Mouse (Mus musculus) forebrain, embryonic 16.5 days (tissue): ENCODE measurements around the gene Tmub1. TPM values are rescaled to one million over a fixed set of nuclear protein-coding genes. Genes with fewer than 3 reads are reported as not detected.

Experiments used
- ATAC-seq: fragments of 200-750 bp; cut with Nextera tagmentation; 2 replicates; pipeline ENCODE4 v1.8.0; 2017; ENCODE audit warnings: mild to moderate bottlenecking, moderate library complexity
- H3K27ac ChIP-seq: fragments of 300-500 bp; sonication (generic); 2 replicates; pipeline ENCODE4 v1.5.1; 2014; ENCODE audit warnings: low read length, control low read depth
- H3K27me3 ChIP-seq: fragments of 300-500 bp; sonication (generic); replicated peaks from 2 replicates; pipeline ENCODE4 v1.6.1; 2014; ENCODE audit warnings: low read length; ENCODE audit not compliant: control insufficient read depth, insufficient read depth
- H3K36me3 ChIP-seq: fragments of 300-500 bp; sonication (generic); 2 replicates; pipeline ENCODE4 v1.6.1; 2014; ENCODE audit not compliant: control insufficient read depth, insufficient read depth
- H3K4me1 ChIP-seq: fragments of 300-500 bp; sonication (generic); replicated peaks from 2 replicates; pipeline ENCODE4 v1.6.1; 2014; ENCODE audit warnings: low read length; ENCODE audit not compliant: control insufficient read depth, insufficient read depth
- H3K4me2 ChIP-seq: fragments of 300-500 bp; sonication (generic); 2 replicates; pipeline ENCODE4 v1.6.1; 2014; ENCODE audit warnings: mild to moderate bottlenecking, low read length, control low read depth
- H3K4me3 ChIP-seq: fragments of 300-500 bp; sonication (generic); replicated peaks from 2 replicates; pipeline ENCODE4 v1.5.1; 2014; ENCODE audit warnings: mild to moderate bottlenecking, low read length, control low read depth
- H3K9ac ChIP-seq: fragments of 300-500 bp; sonication (generic); replicated peaks from 2 replicates; pipeline ENCODE4 v1.6.1; 2014; ENCODE audit warnings: low read depth, low read length, control low read depth
- H3K9me3 ChIP-seq: fragments of 300-500 bp; sonication (generic); 2 replicates; pipeline ENCODE4 v1.6.1; 2016; ENCODE audit warnings: low read length; ENCODE audit not compliant: control insufficient read depth
- WGBS: fragments of 180-500 bp; shearing (Covaris S2); extraction: QIAGEN DNeasy Blood & Tissue Kit; methylation state at CpG from one replicate; pipeline ENCODE4 v1.1.7; 2014; 5-methylcytosine and 5-hydroxymethylcytosine counted together
- polyA plus RNA-seq: library from polyadenylated mRNA; unstranded; fragments of >200 nt; fragmentation: Nextera tagmentation; extraction: Ambion mirVana; gene quantifications from 2 replicates; pipeline ENCODE4 v1.2.1, GENCODE M21; 2015

The Tmub1 gene
- polyA plus RNA-seq, 1 experiment from 2014 or later: 45.4 TPM

DNA sequence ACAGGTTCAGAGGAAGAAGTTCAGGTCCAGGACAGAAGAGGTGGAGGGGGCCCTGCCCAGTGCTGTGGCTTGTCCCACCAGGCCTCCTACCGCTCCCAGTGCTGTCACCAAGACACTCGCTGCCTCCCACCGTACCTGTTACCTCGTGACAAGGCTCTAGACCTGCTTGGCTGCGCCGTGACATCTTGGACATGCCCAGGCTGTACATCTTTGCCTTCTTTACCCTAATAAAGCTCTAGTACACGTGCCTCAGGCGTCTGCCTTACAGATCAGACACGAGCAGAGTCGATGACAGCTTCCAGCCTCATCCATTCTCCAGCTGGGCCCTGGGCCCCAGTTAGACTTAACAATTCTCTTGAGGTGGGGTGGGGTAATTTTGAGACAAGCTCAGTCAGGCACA lies 30.1 kb downstream of the Tmub1 start:
- Histone ChIP-seq H3K4me3 (no peak overlapping the region), H3K9ac (no peak overlapping the region), H3K27me3 (no peaks in the 10 kb centered on the region), H3K4me1 (peaks cover 12% of the 10 kb centered on the region), H3K36me3 (peaks cover 7% of the 10 kb centered on the region), H3K4me2 (no peak overlapping the region), H3K27ac (no peak overlapping the region), H3K9me3 (no peaks in the 10 kb centered on the region)
- 88% methylated on average over 10 of the region's 10 CpGs for WGBS
- ATAC-seq: no peak

DNA sequence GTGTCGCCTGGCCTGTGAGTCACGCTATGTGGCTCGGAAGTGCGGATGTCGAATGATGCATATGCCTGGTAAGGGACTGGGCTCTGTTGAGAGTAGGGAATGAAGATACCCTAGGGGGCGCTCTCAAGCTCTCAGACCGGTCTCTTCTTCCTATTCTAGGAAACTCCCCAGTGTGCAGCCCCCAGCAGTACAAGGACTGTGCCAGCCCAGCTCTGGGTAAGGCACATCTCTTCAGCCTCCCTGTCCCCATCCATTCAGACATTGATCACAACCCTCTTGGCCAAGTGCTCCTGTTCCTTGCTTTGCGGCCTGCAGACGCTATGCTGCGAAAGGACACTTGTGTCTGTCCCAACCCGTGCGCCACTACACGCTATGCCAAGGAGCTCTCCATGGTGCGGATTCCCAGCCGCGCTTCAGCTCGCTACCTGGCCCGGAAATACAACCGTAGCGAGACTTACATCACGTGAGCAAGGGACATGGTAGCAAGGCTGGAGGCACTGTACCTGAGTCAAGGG lies 31.4 kb downstream of the Tmub1 start:
- Histone ChIP-seq H3K4me2 (peak overlapping the region; percentile 22; the same call in 1 of the 2 replicates), H3K36me3 (peaks cover 7% of the 10 kb centered on the region), H3K27me3 (no peaks in the 10 kb centered on the region), H3K4me3 (no peak overlapping the region), H3K27ac (no peak overlapping the region), H3K4me1 (peaks cover 7% of the 10 kb centered on the region), H3K9me3 (no peaks in the 10 kb centered on the region), H3K9ac (peak overlapping the region; percentile 8; the same call in 1 of the 2 replicates)
- peak; percentile 70 for ATAC-seq
- WGBS: 3% methylated on average over 21 of the region's 21 CpGs

DNA sequence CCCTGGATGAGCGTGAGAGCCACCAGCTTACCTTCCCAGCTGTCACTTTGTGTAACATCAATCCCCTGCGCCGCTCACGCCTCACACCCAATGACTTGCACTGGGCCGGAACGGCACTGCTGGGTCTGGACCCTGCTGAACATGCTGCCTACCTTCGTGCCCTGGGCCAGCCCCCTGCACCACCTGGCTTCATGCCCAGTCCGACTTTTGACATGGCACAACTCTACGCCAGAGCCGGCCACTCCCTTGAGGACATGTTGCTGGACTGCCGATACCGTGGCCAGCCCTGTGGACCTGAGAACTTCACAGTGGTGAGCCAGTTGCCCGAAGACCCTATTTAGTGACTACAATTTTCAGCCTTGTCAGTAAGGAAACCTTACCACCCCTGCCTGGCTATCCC lies 33.7 kb downstream of the Tmub1 start:
- Histone ChIP-seq H3K4me2 (no peak overlapping the region), H3K4me1 (peaks cover 7% of the 10 kb centered on the region), H3K27me3 (no peaks in the 10 kb centered on the region), H3K27ac (no peak overlapping the region), H3K4me3 (no peak overlapping the region), H3K9ac (no peak overlapping the region), H3K9me3 (no peaks in the 10 kb centered on the region), H3K36me3 (no peaks in the 10 kb centered on the region; the same call in 1 of the 2 replicates)
- 83% methylated on average over 13 of the region's 13 CpGs for WGBS
- no peak for ATAC-seq

DNA sequence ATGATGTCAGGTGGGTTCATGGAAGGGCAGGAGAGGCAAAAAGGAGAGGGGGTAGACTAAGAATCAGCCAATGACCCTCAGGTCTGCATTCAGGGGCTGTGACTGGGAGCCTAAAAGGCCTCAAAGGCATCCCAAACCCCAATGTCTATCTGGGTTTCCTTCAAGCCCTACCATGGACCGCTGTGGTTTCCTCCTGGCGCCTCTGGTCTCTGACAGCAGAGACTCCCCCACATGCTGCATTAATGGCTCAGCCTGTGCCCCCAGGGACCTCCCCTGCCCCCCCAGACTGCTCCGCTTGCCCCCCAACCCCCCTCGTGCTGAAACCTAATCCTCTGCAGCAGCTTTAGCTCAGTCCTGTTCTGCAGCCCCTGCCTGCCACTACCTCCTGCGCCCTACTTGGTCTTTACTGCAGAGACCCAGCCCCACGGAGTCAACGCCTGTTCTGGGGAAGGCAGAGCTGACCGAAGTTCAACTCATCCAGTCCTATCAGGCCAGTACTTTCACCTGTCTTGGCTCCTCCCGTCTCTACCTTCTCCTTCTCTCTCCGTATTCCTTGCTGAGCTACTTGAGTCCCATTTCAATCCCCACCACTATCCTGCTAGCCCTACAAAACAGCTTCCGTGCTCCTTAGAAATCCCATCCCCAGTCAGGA lies 34.5 kb downstream of the Tmub1 start, which contains the start of gene Asic3:
Gene Asic3, plus strand, starts transcription at position 351 of the 652 bp plus-strand sequence.
- WGBS: 53% methylated on average over 11 of the region's 11 CpGs
- Histone ChIP-seq H3K27ac (no peak within 1 kb of the TSS), H3K4me3 (no peak within 1 kb of the TSS), H3K36me3 (no peaks in the 10 kb centered on the region), H3K9ac (no peak within 1 kb of the TSS), H3K27me3 (no peaks in the 10 kb centered on the region), H3K4me2 (no peak within 1 kb of the TSS), H3K4me1 (peaks cover 7% of the 10 kb centered on the region), H3K9me3 (no peaks in the 10 kb centered on the region)
- ATAC-seq: no peak

DNA sequence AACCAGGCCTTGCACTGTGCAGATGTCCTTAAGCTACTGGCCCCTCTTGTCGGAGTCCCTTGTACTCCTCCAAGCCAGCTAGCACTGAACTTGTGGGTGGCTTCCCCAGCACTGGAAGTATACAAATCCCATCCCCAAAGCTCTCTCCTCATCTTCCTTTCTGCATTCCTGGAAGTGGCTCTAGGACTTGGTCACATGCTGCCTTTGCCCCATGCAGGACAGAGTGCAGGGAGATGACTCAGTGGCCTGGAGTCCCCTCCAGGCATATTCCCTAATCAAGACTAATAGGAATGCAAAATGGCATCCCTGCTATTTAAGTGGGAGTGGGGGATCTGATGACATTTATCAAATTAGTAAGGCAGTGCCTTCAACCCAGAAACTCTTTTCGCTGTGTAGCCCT lies 35.6 kb downstream of the Tmub1 start:
- no peaks in the 10 kb centered on the region for H3K27me3 ChIP-seq
- WGBS: 90% methylated on average over 2 of the region's 2 CpGs
- no peak for ATAC-seq

DNA sequence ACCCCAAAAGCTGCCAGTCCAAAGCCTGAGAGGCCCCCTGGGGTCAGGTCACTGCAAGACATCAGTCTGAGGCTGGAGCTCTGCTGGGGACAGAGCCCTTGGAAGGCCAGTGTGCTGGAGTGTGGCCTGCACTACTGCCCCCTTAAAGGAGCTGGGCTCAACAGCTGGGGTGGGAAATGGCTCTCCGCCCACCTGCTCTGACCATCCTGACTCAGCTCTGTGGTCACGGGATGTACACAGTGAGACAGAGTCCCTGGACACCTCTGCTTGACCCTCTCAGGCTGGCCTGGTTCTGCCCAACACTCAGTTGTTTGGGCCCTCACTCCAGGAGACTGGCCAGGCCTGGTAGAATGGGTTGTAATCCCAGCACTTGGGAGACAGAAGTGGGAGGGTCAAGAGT lies 38.2 kb downstream of the Tmub1 start:
- WGBS: 91% methylated on average over 2 of the region's 2 CpGs
- Histone ChIP-seq H3K36me3 (no peaks in the 10 kb centered on the region), H3K4me2 (no peak overlapping the region), H3K4me3 (no peak overlapping the region), H3K9me3 (no peaks in the 10 kb centered on the region), H3K4me1 (no peaks in the 10 kb centered on the region), H3K27me3 (no peaks in the 10 kb centered on the region), H3K9ac (no peak overlapping the region), H3K27ac (no peak overlapping the region)
- ATAC-seq: no peak

More for the DNA sequence above, 35.6 kb downstream of the Tmub1 start:
- Histone ChIP-seq H3K9ac (no peak overlapping the region), H3K4me2 (no peak overlapping the region), H3K4me3 (no peak overlapping the region), H3K4me1 (peaks cover 7% of the 10 kb centered on the region), H3K27ac (no peak overlapping the region), H3K36me3 (no peaks in the 10 kb centered on the region), H3K9me3 (no peaks in the 10 kb centered on the region)

DNA sequence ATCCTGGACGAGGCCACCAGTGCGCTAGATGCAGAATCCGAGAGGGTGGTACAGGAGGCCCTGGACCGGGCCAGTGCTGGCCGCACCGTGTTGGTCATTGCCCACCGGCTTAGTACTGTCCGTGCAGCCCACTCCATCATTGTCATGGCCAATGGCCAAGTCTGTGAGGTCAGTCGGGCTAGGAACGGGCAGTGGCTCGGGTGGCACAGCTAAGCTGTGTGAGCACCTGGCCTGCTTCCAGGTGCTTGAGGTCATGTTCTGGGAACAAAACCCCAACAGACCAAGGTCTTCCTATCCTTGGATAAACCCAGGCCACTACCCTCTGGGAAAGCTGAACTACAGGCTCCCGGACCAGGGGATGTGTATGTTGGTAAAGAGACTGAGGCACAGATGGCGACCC lies 39.0 kb downstream of the Tmub1 start:
- no peak overlapping the region for H3K9ac ChIP-seq
- no peaks in the 10 kb centered on the region for H3K4me1 ChIP-seq
- H3K4me3 ChIP-seq: no peak overlapping the region
- H3K9me3 ChIP-seq: no peaks in the 10 kb centered on the region
- H3K4me2 ChIP-seq: no peak overlapping the region
- ATAC-seq: no peak
- 88% methylated on average over 13 of the region's 13 CpGs for WGBS
- no peak overlapping the region for H3K27ac ChIP-seq
- no peaks in the 10 kb centered on the region for H3K27me3 ChIP-seq
- no peaks in the 10 kb centered on the region; the same call in 1 of the 2 replicates for H3K36me3 ChIP-seq

DNA sequence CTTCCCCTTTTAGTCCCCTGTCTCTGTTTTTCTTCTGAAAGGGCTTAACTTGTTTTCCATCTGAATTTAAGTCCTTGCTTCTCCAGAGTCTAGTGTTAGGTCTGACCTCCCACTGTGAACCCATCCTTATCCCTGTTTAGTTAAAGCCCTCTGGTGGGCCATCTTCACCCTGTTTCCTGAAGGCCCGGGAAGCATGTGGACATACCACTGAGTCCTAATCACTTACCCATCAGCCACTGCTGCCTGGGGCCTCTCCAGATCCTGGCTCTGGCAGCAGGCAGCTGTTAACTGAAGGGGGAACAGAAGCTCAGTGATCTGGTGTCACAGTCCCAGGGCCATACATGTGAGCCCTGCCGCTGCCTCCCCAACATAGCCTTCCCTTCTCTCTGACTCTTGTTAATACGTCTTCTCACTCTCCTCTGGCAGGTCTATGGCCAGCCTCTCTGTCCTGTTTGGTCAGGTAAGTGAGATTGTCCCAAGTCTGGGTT lies 42.2 kb downstream of the Tmub1 start:
- no peak overlapping the region for H3K9ac ChIP-seq
- H3K36me3 ChIP-seq: peaks cover 4% of the 10 kb centered on the region; the same call in 1 of the 2 replicates
- H3K27ac ChIP-seq: no peak overlapping the region
- no peaks in the 10 kb centered on the region for H3K9me3 ChIP-seq
- no peak for ATAC-seq
- H3K4me1 ChIP-seq: no peaks in the 10 kb centered on the region
- no peak overlapping the region for H3K4me3 ChIP-seq
- no peaks in the 10 kb centered on the region for H3K27me3 ChIP-seq
- WGBS: 69% methylated on average over 3 of the region's 3 CpGs
- no peak overlapping the region for H3K4me2 ChIP-seq

DNA sequence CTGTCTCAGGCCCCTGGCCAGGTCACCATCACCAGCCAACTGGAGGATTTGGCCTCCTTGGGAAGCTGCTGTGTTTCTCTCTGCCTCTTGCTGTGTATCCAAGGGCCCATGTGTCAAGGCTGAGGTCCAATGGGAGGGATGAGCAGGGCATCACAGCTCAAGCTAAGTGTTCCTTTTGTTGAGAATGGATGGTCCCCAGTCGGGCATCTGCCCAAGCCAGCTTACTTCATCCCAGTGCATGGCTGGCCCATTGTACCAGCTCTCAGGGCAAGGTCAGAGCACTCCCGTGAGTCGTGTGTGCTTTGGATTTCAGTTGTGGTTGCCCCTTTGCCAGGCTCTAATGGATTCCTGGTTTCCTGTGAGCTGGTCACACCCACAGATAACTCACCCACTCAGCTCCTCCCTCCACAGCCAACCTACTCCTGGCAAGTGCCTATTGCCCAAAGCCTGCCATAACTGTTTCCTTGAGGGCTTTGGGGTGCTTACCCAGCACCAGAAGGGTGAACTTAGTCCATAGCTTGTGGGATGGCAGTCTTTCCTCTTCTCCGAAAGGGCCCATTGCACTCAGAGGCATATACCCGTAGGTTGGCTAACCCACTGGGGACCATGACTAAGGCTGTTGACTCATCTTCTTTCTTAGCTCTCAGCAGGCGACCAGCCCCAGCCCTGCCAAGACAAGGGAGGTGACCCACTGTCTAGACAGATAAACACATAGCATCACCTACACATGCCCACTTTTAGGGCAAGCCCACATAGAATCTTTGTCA lies 42.9 kb downstream of the Tmub1 start:
- Histone ChIP-seq H3K9me3 (no peaks in the 10 kb centered on the region), H3K4me1 (no peaks in the 10 kb centered on the region), H3K27me3 (no peaks in the 10 kb centered on the region), H3K4me2 (no peak overlapping the region), H3K9ac (no peak overlapping the region), H3K4me3 (no peak overlapping the region), H3K36me3 (peaks cover 4% of the 10 kb centered on the region; the same call in 1 of the 2 replicates), H3K27ac (no peak overlapping the region)
- ATAC-seq: no peak
- 83% methylated on average over 6 of the region's 6 CpGs for WGBS
